12 mouse cellular contexts compared by ENCODE assay signal in the genomic region with DNA sequence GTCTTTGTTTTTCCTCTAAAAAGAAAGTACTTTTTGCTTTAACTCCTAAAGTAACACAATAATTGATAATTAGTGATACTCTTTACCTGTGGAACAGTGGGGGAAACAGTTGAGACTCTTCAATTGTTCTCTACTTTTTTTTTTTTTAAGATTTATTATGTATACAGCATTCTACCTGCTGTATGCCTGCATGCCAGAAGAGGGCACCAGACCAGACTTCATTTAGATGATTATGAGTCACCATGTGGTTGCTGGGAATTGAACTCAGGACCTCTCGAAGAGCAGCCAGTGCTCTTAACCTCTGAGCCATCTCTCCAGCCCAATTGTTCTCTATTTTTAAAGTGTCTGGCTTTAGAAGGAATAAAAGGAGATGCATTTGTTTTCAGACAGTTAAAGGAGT. TPM values are rescaled to one million over a fixed set of nuclear protein-coding genes. Genes with fewer than 3 reads are reported as not detected.
A peak's percentile ranks its signal among the peaks of the same experiment; 100 is the strongest.
DNase-seq lines count a peak whose midpoint lies in the region; ATAC-seq and TF ChIP-seq lines count a peak whose summit lies in the region.
"Had no signal": no experiment of that assay in that cellular context is flagged by ENCODE, and none has a peak within 500 bp of the region (broad histone marks: within the 10 kb centered on the region; RNA-seq: fewer than 3 reads in every experiment).

No protein-coding gene starts in this region.

- TF ChIP-seq CTCF in gastrocnemius, adult 2 months (IDR thresholded peaks at IDR 0.05): peak; percentile 33
- peak; percentile 1; the same call in 1 of the 2 replicates for TF ChIP-seq CTCF in spleen, adult 2 months (IDR thresholded peaks at IDR 0.05; ENCODE audit: extremely low read depth, insufficient read depth, insufficient read length, insufficient replicate concordance)

- no peak overlapping the region for H3K4me3 ChIP-seq in gastrocnemius, adult 2 months
- H3K4me3 ChIP-seq in spleen, adult 2 months (ENCODE audit: extremely low read depth, insufficient read depth, insufficient read length): no peak overlapping the region
- H3K4me3 ChIP-seq: embryonic facial prominence, embryonic 12.5 days; hindbrain, embryonic 15.5 days; neural tube, embryonic 12.5 days had no signal

- H3K27ac ChIP-seq in gastrocnemius, adult 2 months: no peak overlapping the region
- no peak overlapping the region for H3K27ac ChIP-seq in spleen, adult 2 months (ENCODE audit: insufficient read depth, low read length)
- H3K27ac ChIP-seq: embryonic facial prominence, embryonic 12.5 days; hindbrain, embryonic 15.5 days; neural tube, embryonic 12.5 days had no signal

- peak; percentile 73 for ATAC-seq in inflammation-experienced regulatory T-cells, adult 6 months

- peaks cover 8% of the 10 kb centered on the region for H3K4me1 ChIP-seq in spleen, adult 2 months (ENCODE audit: control insufficient read depth, insufficient read depth, insufficient read length)

- no peak for DNase-seq in gastrocnemius, adult 2 months
- DNase-seq in gastrocnemius, adult 18-20 months (ENCODE audit: low spot score): no peak
- peak; percentile 8 to 29 for DNase-seq in spleen, adult 2 months (ENCODE audit: low read depth in 1 of 2, low spot score in 2 of 2)
- DNase-seq in spleen, postnatal 4 days (ENCODE audit: low spot score in 2 of 2): no peak
- peak; percentile 16 to 19 for DNase-seq in thymus, postnatal 36 days
- DNase-seq in left cerebral cortex, postnatal 10 days (ENCODE audit: extremely low spot score in 1 of 2, low spot score in 2 of 2): no peak
- DNase-seq in layer of hippocampus, adult 9-11 months: no peak

- H3K27me3 ChIP-seq in spleen, adult 2 months (ENCODE audit: control insufficient read depth, insufficient read depth, low read length): no peaks in the 10 kb centered on the region
- H3K27me3 ChIP-seq: embryonic facial prominence, embryonic 12.5 days; hindbrain, embryonic 15.5 days; neural tube, embryonic 12.5 days had no signal

- 57% methylated on average over 1 of the region's 1 CpGs for WGBS in spleen, adult 2 months

- H3K36me3 ChIP-seq in spleen, adult 2 months (ENCODE audit: control insufficient read depth, insufficient read depth, low read length): peaks cover 11% of the 10 kb centered on the region

- intact Hi-C loops in gastrocnemius, adult 2 months (cut with DNase I): loop anchor here (5.0 kb wide), 1 partner anchor 36 kb away; no protein-coding TSS in a partner anchor
- intact Hi-C loops in left cerebral cortex, postnatal 10 days (cut with DNase I): no loop called here

- no peak for TF ChIP-seq POLR2A in spleen, adult 2 months (IDR thresholded peaks at IDR 0.05; ENCODE audit: low read depth, low read length)

RNA-seq across cellular contexts. Expression of gene Csde1, which starts 5.9 kb away (rescaled TPM):
- 1,000 to 10,000 TPM in 1 of 2 experiments, 100 to 1,000 TPM in 1; 962 to 1,109 TPM for total RNA-seq in gastrocnemius, adult 2 months (2021)
- 1,000 to 10,000 TPM; 1,048 to 1,145 TPM for total RNA-seq in gastrocnemius, adult 18-20 months (2021)
- 13.6 and 17.1 TPM in 2 replicates for polyA plus RNA-seq in spleen, adult 2 months (2012; rRNA removed)
- polyA plus RNA-seq in inflammation-experienced regulatory T-cells, adult 6 months (2017; shearing (Covaris generic)): 100 to 1,000 TPM; 511 to 704 (median 664) TPM
- total RNA-seq in left cerebral cortex, postnatal 10 days (2021): 100 to 1,000 TPM; 289 to 294 TPM

RNA-seq across cellular contexts. Expression of gene Sike1, which starts 30.7 kb away (rescaled TPM):
- 10 to 100 TPM; 39.6 to 41.5 TPM for total RNA-seq in gastrocnemius, adult 2 months (2021)
- total RNA-seq in gastrocnemius, adult 18-20 months (2021): 10 to 100 TPM; 33.8 to 34.3 TPM
- 26.5 and 26.8 TPM in 2 replicates for polyA plus RNA-seq in spleen, adult 2 months (2012; rRNA removed)
- polyA plus RNA-seq in inflammation-experienced regulatory T-cells, adult 6 months (2017; shearing (Covaris generic)): 100 to 1,000 TPM in 1 of 3 experiments, 10 to 100 TPM in 2; 49.0 to 127 (median 51.8) TPM
- total RNA-seq in left cerebral cortex, postnatal 10 days (2021): 10 to 100 TPM; 83.3 to 85.2 TPM

RNA-seq across cellular contexts. Expression of gene Nras, which starts 31.9 kb away (rescaled TPM):
- 10 to 100 TPM; 50.1 to 53.5 TPM for total RNA-seq in gastrocnemius, adult 2 months (2021)
- total RNA-seq in gastrocnemius, adult 18-20 months (2021): 10 to 100 TPM; 39.2 to 42.9 TPM
- 10.5 and 12.7 TPM in 2 replicates for polyA plus RNA-seq in spleen, adult 2 months (2012; rRNA removed)
- 100 to 1,000 TPM in 1 of 3 experiments, 10 to 100 TPM in 2; 97.0 to 127 (median 97.6) TPM for polyA plus RNA-seq in inflammation-experienced regulatory T-cells, adult 6 months (2017; shearing (Covaris generic))
- total RNA-seq in left cerebral cortex, postnatal 10 days (2021): 100 to 1,000 TPM; 143 to 169 TPM

RNA-seq across cellular contexts. Expression of gene Ampd1, which starts 47.6 kb away (rescaled TPM):
- 1,000 to 10,000 TPM; 1,020 to 1,179 TPM for total RNA-seq in gastrocnemius, adult 2 months (2021)
- 1,000 to 10,000 TPM; 1,310 to 1,477 TPM for total RNA-seq in gastrocnemius, adult 18-20 months (2021)
- polyA plus RNA-seq in spleen, adult 2 months (2012; rRNA removed): 1.1 and 1.2 TPM in 2 replicates
- polyA plus RNA-seq in inflammation-experienced regulatory T-cells, adult 6 months (2017; shearing (Covaris generic)): 1 to 10 TPM in 1 of 3 experiments, under 1 TPM in 1, not detected in 1; 0.63 to 1.0 TPM
- not detected for total RNA-seq in left cerebral cortex, postnatal 10 days (2021)
- total RNA-seq: layer of hippocampus, postnatal 10 days had no signal
- polyA plus RNA-seq: hindbrain, embryonic 15.5 days had no signal

Comparison
In these comparisons a context has a peak if more than half of its experiments do, and no peak if none do; other contexts are left out.
1. DNase-seq: peak in spleen, adult 2 months (2 of 2) and thymus, postnatal 36 days (2 of 2); none in gastrocnemius, adult 2 months (single experiment), gastrocnemius, adult 18-20 months (single experiment), spleen, postnatal 4 days (0 of 2), left cerebral cortex, postnatal 10 days (0 of 2) and layer of hippocampus, adult 9-11 months (single experiment).